ENCODE assay signal across 13 mouse cellular contexts in genomic region chr19:57657426-57658087, GRCm38 (mm10). TPM values are rescaled to one million over a fixed set of nuclear protein-coding genes. Genes with fewer than 3 reads are reported as not detected.
DNase-seq lines count a peak whose midpoint lies in the region; ATAC-seq and TF ChIP-seq lines count a peak whose summit lies in the region.
"Had no signal": no experiment of that assay in that cellular context is flagged by ENCODE, and none has a peak within 500 bp of the region (broad histone marks: within the 10 kb centered on the region; RNA-seq: fewer than 3 reads in every experiment).

No protein-coding gene starts in this region.

- ATAC-seq in kidney, embryonic 16.5 days (ENCODE audit: low FRiP score, low TSS enrichment), result peak; percentile 82
- no peak for ATAC-seq in megakaryocyte progenitor cell, adult 5-6 weeks (replicated peaks; ENCODE audit: poor library complexity)
- ATAC-seq: inflammation-experienced regulatory T-cells, adult 6 months; Patski had no signal

- WGBS in lung, adult 2 months, result 54% methylated on average over 12 of the region's 12 CpGs
- 17% methylated on average over 12 of the region's 12 CpGs for WGBS in kidney, embryonic 16.5 days
- WGBS in midbrain, embryonic 10.5 days, result 90% methylated on average over 12 of the region's 12 CpGs

- H3K4me2 ChIP-seq in kidney, embryonic 16.5 days (replicated peaks; ENCODE audit: low read depth, low read length), result no peak overlapping the region
- H3K4me2 ChIP-seq: liver, embryonic 11.5 days; midbrain, embryonic 11.5 days had no signal

- no peaks in the 10 kb centered on the region for H3K27me3 ChIP-seq in kidney, embryonic 16.5 days (ENCODE audit: insufficient read depth, low read length)
- no peaks in the 10 kb centered on the region for H3K27me3 ChIP-seq in midbrain, embryonic 10.5 days (ENCODE audit: low read depth, poor library complexity, severe bottlenecking)
- H3K27me3 ChIP-seq: Patski had no signal

- no peak overlapping the region for H3K9ac ChIP-seq in kidney, embryonic 16.5 days (replicated peaks; ENCODE audit: low read length)

- H3K4me3 ChIP-seq in lung, adult 2 months (replicated peaks; ENCODE audit: extremely low read depth, low read depth, low read length), result no peak overlapping the region
- no peak overlapping the region for H3K4me3 ChIP-seq in kidney, embryonic 16.5 days (ENCODE audit: low read length)
- no peak overlapping the region for H3K4me3 ChIP-seq in midbrain, embryonic 10.5 days

- TF ChIP-seq CTCF in lung, adult 2 months (IDR thresholded peaks at IDR 0.05; ENCODE audit: insufficient read depth, low read length), result no peak

- H3K9me3 ChIP-seq in kidney, embryonic 16.5 days (ENCODE audit: low read length), result no peaks in the 10 kb centered on the region
- H3K9me3 ChIP-seq in midbrain, embryonic 10.5 days (replicated peaks), result no peaks in the 10 kb centered on the region

- H3K4me1 ChIP-seq in lung, adult 2 months (ENCODE audit: control insufficient read depth, insufficient read depth, low read length), result no peaks in the 10 kb centered on the region
- H3K4me1 ChIP-seq in kidney, embryonic 16.5 days (ENCODE audit: insufficient read depth, low read length), result peaks cover 18% of the 10 kb centered on the region
- H3K4me1 ChIP-seq in midbrain, embryonic 10.5 days, result 0 out of 2 replicates have a peak, but pooled peaks cover 3% of the 10 kb centered on the region

- H3K36me3 ChIP-seq in kidney, embryonic 16.5 days (ENCODE audit: insufficient read depth, low read length), result peaks cover 7% of the 10 kb centered on the region
- H3K36me3 ChIP-seq in midbrain, embryonic 10.5 days, result peaks cover 40% of the 10 kb centered on the region

- peak overlapping the region; percentile 78 for H3K27ac ChIP-seq in kidney, embryonic 16.5 days (ENCODE audit: low read length)
- no peak overlapping the region for H3K27ac ChIP-seq in midbrain, embryonic 10.5 days (replicated peaks)

- no peak for TF ChIP-seq POLR2A in lung, adult 2 months (IDR thresholded peaks at IDR 0.05; ENCODE audit: borderline replicate concordance, extremely low read depth, low read depth, low read length)

- peak; percentile 67 for DNase-seq in heart, adult 11 months
- DNase-seq in heart, adult 8-10 months (ENCODE audit: low spot score), result no peak
- DNase-seq in lung, postnatal 10 days, result peak; percentile 24
- no peak for DNase-seq in lung, adult 2 months
- no peak for DNase-seq in urinary bladder, postnatal 4 days (ENCODE audit: low spot score in 2 of 2)
- DNase-seq in midbrain, embryonic 10.5 days (ENCODE audit: low spot score), result no peak
- DNase-seq: adrenal gland, adult 8-10 months had no signal

RNA-seq across cellular contexts. Expression of gene Atrnl1, which starts 46.7 kb away (rescaled TPM):
- 10 to 100 TPM; 13.7 to 16.1 (median 15.1) TPM for total RNA-seq in heart, adult 8-10 months (2022)
- 14.4 and 18.6 TPM in 2 replicates for polyA plus RNA-seq in lung, adult 2 months (2012; rRNA removed)
- polyA plus RNA-seq in kidney, embryonic 16.5 days (2015; fragmentation: Nextera tagmentation; extraction: Ambion mirVana), result 8.9 and 9.6 TPM in 2 replicates
- 3.0 and 4.1 TPM in 2 replicates for polyA plus RNA-seq in midbrain, embryonic 10.5 days (2016; fragmentation: Nextera tagmentation; extraction: Ambion mirVana)
- total RNA-seq in megakaryocyte progenitor cell, adult 5-6 weeks (2015), result 10.8 and 11.7 TPM in 2 replicates
- 13.6 and 15.1 TPM in 2 replicates for total RNA-seq in megakaryocyte progenitor cell, adult 5-6 weeks (2017)

Comparison
In these comparisons a context has a peak if more than half of its experiments do, and no peak if none do; other contexts are left out.
1. DNase-seq: peak in heart, adult 11 months (single experiment) and lung, postnatal 10 days (single experiment); none in heart, adult 8-10 months (single experiment), lung, adult 2 months (single experiment), urinary bladder, postnatal 4 days (0 of 2) and midbrain, embryonic 10.5 days (single experiment).